Mouse (Mus musculus): Measurements from ENCODE around the gene Ppef2. TPM values are rescaled to one million over a fixed set of nuclear protein-coding genes. Genes with fewer than 3 reads are reported as not detected.
"Not testable (repeated sequence)": the region's sequence is repeated elsewhere in the genome, so short reads cannot be mapped to it uniquely, and the experiment has no call there.

Ppef2 gene
- polyA plus RNA-seq, 1 experiment from 2014 or later = not detected

DNA sequence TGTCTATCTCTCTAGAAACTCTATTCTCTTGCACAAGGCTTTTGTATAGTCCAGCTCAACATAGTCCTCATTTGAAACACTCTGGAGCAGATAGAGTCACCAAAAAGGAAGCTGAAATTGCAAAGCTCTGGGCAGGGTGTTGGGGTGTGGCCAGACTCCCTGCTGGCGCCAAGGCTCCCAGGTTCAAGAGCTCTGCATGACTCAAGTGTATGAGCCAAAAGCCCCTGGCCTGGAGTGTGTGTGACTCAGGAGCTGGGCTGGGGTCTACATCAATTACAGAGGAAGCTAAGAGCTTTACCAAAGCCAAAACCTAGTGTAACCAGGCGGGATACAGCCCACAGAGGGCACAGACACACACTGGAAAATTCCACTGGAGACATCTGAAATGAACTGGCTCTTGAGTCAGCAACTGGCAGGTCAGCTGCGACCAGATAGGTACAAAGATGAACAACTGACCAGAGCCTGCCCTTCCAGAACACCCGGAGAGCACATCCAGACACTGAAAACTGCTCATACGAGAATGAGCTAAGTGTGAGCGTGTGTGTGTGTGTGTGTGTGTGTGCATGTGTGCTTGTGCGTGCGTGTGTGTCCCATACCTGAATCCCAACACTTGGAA lies 35.7 kb downstream of the Ppef2 start:
- Histone ChIP-seq H3K27ac (no peak overlapping the region), H3K79me2 (ENCODE audit: inconsistent target) (no peaks in the 10 kb centered on the region), H3K4me3 (ENCODE audit: inconsistent target) (no peak overlapping the region), H3K36me3 (ENCODE audit: inconsistent target) (no peaks in the 10 kb centered on the region)
- WGBS (ENCODE audit: missing documents) = 90% methylated on average over 7 of the region's 8 CpGs

- no peaks in the 10 kb centered on the region for H3K79me2 ChIP-seq (ENCODE audit: inconsistent target)
- H3K36me3 ChIP-seq (ENCODE audit: inconsistent target) = no peaks in the 10 kb centered on the region
- no peak overlapping the region for H3K4me3 ChIP-seq (ENCODE audit: inconsistent target)
- no peak overlapping the region for H3K27ac ChIP-seq
- 49% methylated on average over 6 of the region's 6 CpGs for WGBS (ENCODE audit: missing documents)
Observed at GRCm38 (mm10) chr5:92219826-92220225, 36.3 kb downstream of the Ppef2 start.

- H3K36me3 ChIP-seq (ENCODE audit: inconsistent target) = no peaks in the 10 kb centered on the region
- no peak overlapping the region for H3K4me3 ChIP-seq (ENCODE audit: inconsistent target)
- WGBS (ENCODE audit: missing documents) = 66% methylated on average over 17 of the region's 17 CpGs
- no peaks in the 10 kb centered on the region for H3K79me2 ChIP-seq (ENCODE audit: inconsistent target)
- H3K27ac ChIP-seq = no peak overlapping the region
Observed at GRCm38 (mm10) chr5:92218915-92219793, 36.9 kb downstream of the Ppef2 start.

GRCm38 (mm10) chr5:92215308-92215707 lies 40.8 kb downstream of the Ppef2 start, which contains the start of gene U90926:
U90926 (minus strand) TSS chr5:92215408.
- Histone ChIP-seq H3K27ac (no peak within 1 kb of the TSS), H3K36me3 (ENCODE audit: inconsistent target) (no peaks in the 10 kb centered on the region), H3K79me2 (ENCODE audit: inconsistent target) (no peaks in the 10 kb centered on the region), H3K4me3 (ENCODE audit: inconsistent target) (no peak within 1 kb of the TSS)
- WGBS (ENCODE audit: missing documents) = 78% methylated on average over 4 of the region's 4 CpGs

- no peak overlapping the region for H3K27ac ChIP-seq
- no peaks in the 10 kb centered on the region for H3K79me2 ChIP-seq (ENCODE audit: inconsistent target)
- H3K4me3 ChIP-seq (ENCODE audit: inconsistent target) = no peak overlapping the region
- 91% methylated on average over 4 of the region's 4 CpGs for WGBS (ENCODE audit: missing documents)
- no peaks in the 10 kb centered on the region for H3K36me3 ChIP-seq (ENCODE audit: inconsistent target)
Observed at GRCm38 (mm10) chr5:92212231-92212630, 43.8 kb downstream of the Ppef2 start.

DNA sequence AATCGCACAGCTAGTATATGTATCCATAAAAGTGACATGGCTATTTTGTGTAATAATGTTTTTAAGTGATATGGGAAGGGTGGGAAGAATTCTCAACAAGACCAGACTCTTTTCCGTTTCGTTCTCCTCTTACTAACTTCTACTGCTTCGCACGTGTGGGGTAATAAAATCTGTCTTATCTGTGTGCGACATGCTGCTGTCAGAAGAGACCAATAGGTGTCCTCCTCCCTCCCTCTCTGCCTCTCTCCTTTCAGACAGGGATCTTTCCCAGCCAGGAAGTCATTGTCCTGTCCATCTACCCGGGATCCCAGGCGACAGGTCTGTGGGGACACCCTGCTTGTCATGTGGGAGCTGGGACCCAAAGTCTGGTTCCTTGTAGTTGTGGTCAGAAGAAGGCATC lies 45.9 kb downstream of the Ppef2 start:
- no peaks in the 10 kb centered on the region for H3K36me3 ChIP-seq (ENCODE audit: inconsistent target)
- no peak overlapping the region for H3K27ac ChIP-seq
- no peak overlapping the region for H3K4me3 ChIP-seq (ENCODE audit: inconsistent target)
- 84% methylated on average over 8 of the region's 8 CpGs for WGBS (ENCODE audit: missing documents)
- no peaks in the 10 kb centered on the region for H3K79me2 ChIP-seq (ENCODE audit: inconsistent target)

DNA sequence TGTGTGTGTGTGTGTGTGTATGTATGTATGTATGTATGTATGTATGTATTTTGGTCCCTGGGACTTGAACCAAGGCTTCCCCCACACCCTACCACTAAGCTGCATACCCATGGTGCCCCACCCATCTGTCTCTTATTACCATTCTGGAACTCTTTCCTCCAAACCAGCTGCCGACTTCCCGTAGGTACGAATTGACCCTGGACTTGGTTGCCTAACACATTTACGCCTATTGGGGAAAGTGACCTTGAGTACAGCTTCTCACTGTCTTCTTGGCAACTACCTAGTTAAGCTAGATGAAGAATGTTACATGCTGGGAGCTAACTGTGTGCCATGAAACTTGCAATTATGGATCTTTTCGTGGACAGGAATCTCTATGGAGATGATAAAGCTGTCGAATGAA lies 50.0 kb downstream of the Ppef2 start:
- Histone ChIP-seq H3K79me2 (ENCODE audit: inconsistent target) (no peaks in the 10 kb centered on the region), H3K4me3 (ENCODE audit: inconsistent target) (no peak overlapping the region), H3K36me3 (ENCODE audit: inconsistent target) (peaks cover 17% of the 10 kb centered on the region; the same call in 1 of the 2 replicates), H3K27ac (no peak overlapping the region)
- WGBS (ENCODE audit: missing documents) = 97% methylated on average over 6 of the region's 6 CpGs

- WGBS (ENCODE audit: missing documents) = 93% methylated on average over 5 of the region's 5 CpGs
- Histone ChIP-seq H3K27ac (no peak overlapping the region), H3K79me2 (ENCODE audit: inconsistent target) (no peaks in the 10 kb centered on the region)
Observed at GRCm38 (mm10) chr5:92205706-92206105, 50.4 kb downstream of the Ppef2 start.

GRCm38 (mm10) chr5:92205184-92205583 lies 50.9 kb downstream of the Ppef2 start:
- no peak overlapping the region for H3K4me3 ChIP-seq (ENCODE audit: inconsistent target)
- no peak overlapping the region for H3K27ac ChIP-seq
- 11% methylated on average over 7 of the region's 7 CpGs for WGBS (ENCODE audit: missing documents)
- H3K79me2 ChIP-seq (ENCODE audit: inconsistent target) = no peaks in the 10 kb centered on the region
- H3K36me3 ChIP-seq (ENCODE audit: inconsistent target) = peaks cover 27% of the 10 kb centered on the region

More at GRCm38 (mm10) chr5:92205706-92206105, 50.4 kb downstream of the Ppef2 start:
- H3K36me3 ChIP-seq (ENCODE audit: inconsistent target) = peaks cover 22% of the 10 kb centered on the region
- H3K4me3 ChIP-seq (ENCODE audit: inconsistent target) = no peak overlapping the region

GRCm38 (mm10) chr5:92204162-92205036 lies 51.7 kb downstream of the Ppef2 start:
- no peak overlapping the region for H3K4me3 ChIP-seq (ENCODE audit: inconsistent target)
- WGBS (ENCODE audit: missing documents) = 74% methylated on average over 6 of the region's 6 CpGs
- H3K36me3 ChIP-seq (ENCODE audit: inconsistent target) = peaks cover 35% of the 10 kb centered on the region
- H3K27ac ChIP-seq = no peak overlapping the region
- no peaks in the 10 kb centered on the region for H3K79me2 ChIP-seq (ENCODE audit: inconsistent target)

- peaks cover 87% of the 10 kb centered on the region for H3K36me3 ChIP-seq (ENCODE audit: inconsistent target)
- WGBS (ENCODE audit: missing documents) = 88% methylated on average over 8 of the region's 8 CpGs
Observed at GRCm38 (mm10) chr5:92198266-92198665, 57.8 kb downstream of the Ppef2 start.

DNA sequence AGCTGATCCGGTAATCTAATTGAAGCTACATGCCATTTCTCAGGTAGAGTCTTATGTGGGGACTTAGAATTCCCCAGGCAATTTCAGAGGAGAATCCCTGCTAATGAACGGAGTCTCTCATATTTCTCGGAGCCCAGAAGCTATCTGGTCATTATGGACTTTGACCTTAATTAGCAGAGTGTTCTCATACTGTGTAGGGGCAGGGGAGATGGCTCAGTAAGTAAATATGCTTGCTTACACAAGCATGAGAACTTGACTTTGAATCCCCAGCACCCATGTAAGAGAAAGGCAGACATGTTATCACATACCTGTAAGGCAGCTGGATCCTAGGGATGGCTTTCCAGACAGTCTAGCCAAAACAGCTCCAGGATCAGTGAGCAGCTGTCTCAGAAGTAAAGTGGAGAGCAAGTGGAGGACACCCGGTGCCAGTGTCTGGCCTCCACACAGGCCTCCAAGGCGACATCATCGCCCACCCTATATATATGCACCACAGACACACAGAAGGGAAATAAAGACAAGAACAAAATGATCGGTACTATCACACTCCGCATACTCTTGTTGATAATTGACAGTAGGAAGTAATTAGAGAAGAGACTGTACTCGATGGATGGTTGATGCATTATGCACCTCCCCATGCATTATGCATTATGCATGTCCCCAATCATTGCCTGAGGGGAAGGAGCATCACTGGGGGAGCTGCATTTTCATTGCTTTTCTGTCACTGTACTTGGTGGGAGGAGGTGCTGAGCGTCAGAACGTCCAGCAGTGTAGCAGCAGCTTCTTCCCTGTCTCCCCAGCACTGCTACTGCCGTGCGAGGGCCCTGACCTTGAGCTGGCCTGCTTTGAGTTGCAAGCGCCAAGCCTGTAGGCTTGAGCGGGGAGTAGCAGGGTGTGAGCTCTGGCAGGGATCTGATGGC lies 58.9 kb downstream of the Ppef2 start:
- no peak overlapping the region for H3K4me3 ChIP-seq (ENCODE audit: inconsistent target)
- WGBS (ENCODE audit: missing documents) = 96% methylated on average over 15 of the region's 15 CpGs
- H3K36me3 ChIP-seq (ENCODE audit: inconsistent target) = peaks cover 91% of the 10 kb centered on the region
- H3K79me2 ChIP-seq (ENCODE audit: inconsistent target) = no peaks in the 10 kb centered on the region
- no peak overlapping the region for H3K27ac ChIP-seq

More at GRCm38 (mm10) chr5:92198266-92198665, 57.8 kb downstream of the Ppef2 start:
- no peak overlapping the region for H3K27ac ChIP-seq
- H3K79me2 ChIP-seq (ENCODE audit: inconsistent target) = no peaks in the 10 kb centered on the region
- no peak overlapping the region for H3K4me3 ChIP-seq (ENCODE audit: inconsistent target)

- not testable (repeated sequence) for H3K4me3 ChIP-seq (ENCODE audit: inconsistent target); H3K79me2 ChIP-seq (ENCODE audit: inconsistent target); H3K27ac ChIP-seq
- H3K36me3 ChIP-seq (ENCODE audit: inconsistent target) = peaks cover 84% of the 10 kb centered on the region
- 70% methylated on average over 2 of the region's 2 CpGs for WGBS (ENCODE audit: missing documents)
Observed at GRCm38 (mm10) chr5:92195716-92196115, 60.4 kb downstream of the Ppef2 start.

Measured in macrophage (primary cell).